8 mouse cellular contexts compared by ENCODE assay signal in the genomic region with DNA sequence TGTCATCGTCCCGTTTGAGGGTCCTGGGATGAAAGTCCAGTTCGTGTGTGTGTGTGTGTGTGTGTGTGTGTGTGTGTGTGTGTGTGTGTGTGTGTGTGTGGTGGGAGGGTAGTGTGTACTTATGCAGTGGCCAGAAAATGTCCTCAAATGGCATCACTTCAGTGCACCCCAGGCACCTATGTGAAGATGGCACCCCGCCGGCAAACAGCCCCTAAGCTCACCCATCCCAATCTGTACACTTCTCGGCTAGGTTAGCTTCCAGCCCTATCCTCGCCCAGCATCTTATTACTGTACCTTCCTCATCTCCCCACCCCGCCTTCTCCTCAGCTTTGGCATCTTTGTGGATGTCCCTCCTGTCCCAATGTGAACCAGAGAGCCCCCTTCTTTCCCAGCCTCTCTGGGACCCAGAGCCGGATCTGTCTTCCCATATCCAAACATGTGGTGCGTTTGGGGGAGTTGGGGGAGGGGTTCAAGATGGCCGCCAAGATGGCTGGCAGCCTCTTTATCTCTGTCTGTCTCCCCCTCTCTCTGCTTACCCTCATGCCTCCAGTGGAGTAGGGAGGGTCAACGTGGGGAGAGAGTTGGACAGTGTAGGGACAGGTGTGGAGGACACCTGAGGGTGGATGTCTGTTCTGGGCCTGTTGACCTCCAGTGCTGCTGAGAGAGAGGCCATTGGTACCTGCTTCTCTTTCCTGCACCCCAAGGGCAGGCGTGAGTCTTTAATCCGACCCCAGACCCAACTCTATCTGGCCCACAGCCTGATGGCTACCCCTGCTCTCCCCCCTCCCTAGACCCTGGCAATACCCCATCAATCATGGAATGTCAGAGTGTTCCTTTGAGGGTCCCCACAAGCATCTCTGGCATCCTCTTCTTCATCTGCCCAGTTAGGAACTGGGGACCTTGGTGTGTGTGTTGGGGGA. TPM values are rescaled to one million over a fixed set of nuclear protein-coding genes. Genes with fewer than 3 reads are reported as not detected.
DNase-seq lines count a peak whose midpoint lies in the region; ATAC-seq and TF ChIP-seq lines count a peak whose summit lies in the region.

No protein-coding gene starts in this region.

- H3K9me3 ChIP-seq in heart, embryonic 15.5 days (replicated peaks): no peaks in the 10 kb centered on the region
- no peaks in the 10 kb centered on the region for H3K9me3 ChIP-seq in forebrain, embryonic 10.5 days
- no peaks in the 10 kb centered on the region for H3K9me3 ChIP-seq in liver, embryonic 13.5 days (replicated peaks)
- no peaks in the 10 kb centered on the region for H3K9me3 ChIP-seq in stomach, postnatal 0 days (ENCODE audit: control insufficient read depth, low read length)

- TF ChIP-seq CTCF in heart, adult 2 months (IDR thresholded peaks at IDR 0.05): no peak
- TF ChIP-seq CTCF in stomach, postnatal 0 days (IDR thresholded peaks at IDR 0.05; ENCODE audit: low read depth): no peak

- no peak for ATAC-seq in heart, embryonic 15.5 days (replicated peaks; ENCODE audit: insufficient number of reproducible peaks, insufficient read depth, low FRiP score, low read depth)
- ATAC-seq in liver, embryonic 13.5 days (ENCODE audit: low read depth): no peak
- no peak for ATAC-seq in stomach, postnatal 0 days (ENCODE audit: low FRiP score, low TSS enrichment)

- TF ChIP-seq EP300 in heart, adult 2 months (IDR thresholded peaks at IDR 0.05; ENCODE audit: insufficient read depth, low read depth, low read length): no peak
- no peak for TF ChIP-seq EP300 in stomach, postnatal 0 days (optimal IDR thresholded peaks at IDR 0.05)

- H3K27me3 ChIP-seq in heart, embryonic 15.5 days: peaks cover 4% of the 10 kb centered on the region
- H3K27me3 ChIP-seq in heart, adult 2 months (ENCODE audit: control insufficient read depth, insufficient read depth, low read length): no peaks in the 10 kb centered on the region
- H3K27me3 ChIP-seq in forebrain, embryonic 10.5 days (ENCODE audit: poor library complexity, severe bottlenecking): peaks cover 14% of the 10 kb centered on the region
- H3K27me3 ChIP-seq in liver, embryonic 13.5 days: peaks cover 58% of the 10 kb centered on the region
- H3K27me3 ChIP-seq in stomach, postnatal 0 days (ENCODE audit: control insufficient read depth, insufficient read depth, low read length): no peaks in the 10 kb centered on the region

- no peak for TF ChIP-seq POLR2A in heart, adult 2 months (IDR thresholded peaks at IDR 0.05; ENCODE audit: insufficient read depth, low read depth, low read length)

- 0 out of 2 replicates have a peak, but pooled peaks cover 4% of the 10 kb centered on the region for H3K36me3 ChIP-seq in heart, embryonic 15.5 days
- no peaks in the 10 kb centered on the region for H3K36me3 ChIP-seq in heart, adult 2 months (ENCODE audit: control insufficient read depth, insufficient read depth, low read length)
- peaks cover 18% of the 10 kb centered on the region for H3K36me3 ChIP-seq in forebrain, embryonic 10.5 days (replicated peaks)
- no peaks in the 10 kb centered on the region for H3K36me3 ChIP-seq in liver, embryonic 13.5 days
- no peaks in the 10 kb centered on the region for H3K36me3 ChIP-seq in stomach, postnatal 0 days (ENCODE audit: control insufficient read depth, insufficient read depth, low read length)

- H3K4me3 ChIP-seq in heart, embryonic 15.5 days: peak overlapping the region; percentile 94
- no peak overlapping the region for H3K4me3 ChIP-seq in heart, adult 2 months
- H3K4me3 ChIP-seq in forebrain, embryonic 10.5 days: peak overlapping the region; percentile 93
- H3K4me3 ChIP-seq in liver, embryonic 13.5 days (replicated peaks): peak overlapping the region; percentile 68
- H3K4me3 ChIP-seq in stomach, postnatal 0 days (ENCODE audit: low read depth, low read length): peak overlapping the region; percentile 76

- H3K4me1 ChIP-seq in heart, embryonic 15.5 days (replicated peaks): peaks cover 62% of the 10 kb centered on the region
- H3K4me1 ChIP-seq in heart, adult 2 months (ENCODE audit: control insufficient read depth, insufficient read depth, low read length): no peaks in the 10 kb centered on the region; the same call in 1 of the 2 replicates
- H3K4me1 ChIP-seq in forebrain, embryonic 10.5 days: peaks cover 74% of the 10 kb centered on the region
- peaks cover 70% of the 10 kb centered on the region for H3K4me1 ChIP-seq in liver, embryonic 13.5 days (replicated peaks)
- no peaks in the 10 kb centered on the region for H3K4me1 ChIP-seq in stomach, postnatal 0 days (replicated peaks; ENCODE audit: control insufficient read depth, insufficient read depth)

- peak overlapping the region; percentile 99 for H3K4me2 ChIP-seq in heart, embryonic 15.5 days
- H3K4me2 ChIP-seq in liver, embryonic 13.5 days: peak overlapping the region; percentile 88
- peak overlapping the region; percentile 95 for H3K4me2 ChIP-seq in stomach, postnatal 0 days (replicated peaks; ENCODE audit: low read depth)

- no peaks in the 10 kb centered on the region for H3K79me2 ChIP-seq in heart, adult 2 months (replicated peaks; ENCODE audit: control insufficient read depth, insufficient read depth, low read length)

- 17% methylated on average over 14 of the region's 14 CpGs for WGBS in heart, embryonic 15.5 days
- WGBS in heart, adult 2 months: 47% methylated on average over 14 of the region's 14 CpGs
- WGBS in forebrain, embryonic 10.5 days: 16% methylated on average over 14 of the region's 14 CpGs
- 20% methylated on average over 14 of the region's 14 CpGs for WGBS in liver, embryonic 13.5 days (ENCODE audit: insufficient replicate concordance)
- 14% methylated on average over 14 of the region's 14 CpGs for WGBS in stomach, postnatal 0 days

- no peak for DNase-seq in heart, adult 2 months
- DNase-seq in ES-CJ7 (ENCODE audit: low read depth, low spot score): peak; percentile 62
- peak; percentile 21 for DNase-seq in forebrain, embryonic 10.5 days (ENCODE audit: extremely low spot score, low spot score)
- DNase-seq in liver, embryonic 13.5 days: no peak
- DNase-seq in stomach, postnatal 0 days (ENCODE audit: low spot score): no peak
- DNase-seq in adrenal gland, postnatal 36 days: no peak
- no peak for DNase-seq in ovary, postnatal 14 days (ENCODE audit: low spot score)

- no peak overlapping the region for H3K27ac ChIP-seq in heart, embryonic 15.5 days
- H3K27ac ChIP-seq in heart, adult 2 months: no peak overlapping the region
- peak overlapping the region; percentile 95 for H3K27ac ChIP-seq in forebrain, embryonic 10.5 days
- no peak overlapping the region for H3K27ac ChIP-seq in liver, embryonic 13.5 days
- H3K27ac ChIP-seq in stomach, postnatal 0 days (replicated peaks): no peak overlapping the region

- H3K9ac ChIP-seq in heart, embryonic 15.5 days: peak overlapping the region; percentile 92
- H3K9ac ChIP-seq in heart, adult 2 months (ENCODE audit: low read depth, low read length): no peak overlapping the region
- H3K9ac ChIP-seq in liver, embryonic 13.5 days: no peak overlapping the region
- H3K9ac ChIP-seq in stomach, postnatal 0 days (ENCODE audit: low read length): no peak overlapping the region; the same call in 1 of the 2 replicates

- intact Hi-C loops in heart, adult 2 months (cut with DNase I): no loop called here

RNA-seq across cellular contexts. Expression of a gene that starts 1.9 kb away (rescaled TPM):
- polyA plus RNA-seq in heart, embryonic 15.5 days (2015; fragmentation: Nextera tagmentation; extraction: Ambion mirVana): 7.1 and 10.7 TPM in 2 replicates
- 10 to 100 TPM; 11.3 to 12.9 TPM for total RNA-seq in heart, adult 2 months (2021)
- polyA plus RNA-seq in heart, adult 2 months (2012; rRNA removed): 33.8 and 45.8 TPM in 2 replicates
- polyA plus RNA-seq in forebrain, embryonic 10.5 days (2016; fragmentation: Nextera tagmentation; extraction: Ambion mirVana): 11.1 and 12.5 TPM in 2 replicates
- 1.5 and 1.7 TPM in 2 replicates for polyA plus RNA-seq in liver, embryonic 13.5 days (2015; fragmentation: Nextera tagmentation; extraction: Ambion mirVana)
- polyA plus RNA-seq in stomach, postnatal 0 days (2015; fragmentation: Nextera tagmentation; extraction: Ambion mirVana): 6.5 and 7.5 TPM in 2 replicates
- 10 to 100 TPM; 62.4 to 73.4 TPM for total RNA-seq in adrenal gland, postnatal 36 days (2021)

RNA-seq across cellular contexts. Expression of a gene that starts 53.2 kb away (rescaled TPM):
- polyA plus RNA-seq in heart, embryonic 15.5 days (2015; fragmentation: Nextera tagmentation; extraction: Ambion mirVana): 0.76 and 0.93 TPM in 2 replicates
- 1 to 10 TPM; 1.3 to 1.7 TPM for total RNA-seq in heart, adult 2 months (2021)
- polyA plus RNA-seq in heart, adult 2 months (2012; rRNA removed): 1.9 and 2.8 TPM in 2 replicates
- polyA plus RNA-seq in forebrain, embryonic 10.5 days (2016; fragmentation: Nextera tagmentation; extraction: Ambion mirVana): 0.94 and 1.2 TPM in 2 replicates
- 0.18 and 0.22 TPM in 2 replicates for polyA plus RNA-seq in liver, embryonic 13.5 days (2015; fragmentation: Nextera tagmentation; extraction: Ambion mirVana)
- 0.11 and 0.13 TPM in 2 replicates for polyA plus RNA-seq in stomach, postnatal 0 days (2015; fragmentation: Nextera tagmentation; extraction: Ambion mirVana)
- total RNA-seq in adrenal gland, postnatal 36 days (2021): 1 to 10 TPM in 1 of 2 experiments, under 1 TPM in 1; 0.46 to 1.9 TPM

RNA-seq across cellular contexts. Expression of a gene that starts 53.5 kb away (rescaled TPM):
- polyA plus RNA-seq in heart, embryonic 15.5 days (2015; fragmentation: Nextera tagmentation; extraction: Ambion mirVana): 55.8 and 63.3 TPM in 2 replicates
- 1 to 10 TPM; 1.7 to 1.8 TPM for total RNA-seq in heart, adult 2 months (2021)
- 2.2 and 3.7 TPM in 2 replicates for polyA plus RNA-seq in heart, adult 2 months (2012; rRNA removed)
- polyA plus RNA-seq in forebrain, embryonic 10.5 days (2016; fragmentation: Nextera tagmentation; extraction: Ambion mirVana): 112 and 114 TPM in 2 replicates
- 114 and 126 TPM in 2 replicates for polyA plus RNA-seq in liver, embryonic 13.5 days (2015; fragmentation: Nextera tagmentation; extraction: Ambion mirVana)
- 14.1 and 16.6 TPM in 2 replicates for polyA plus RNA-seq in stomach, postnatal 0 days (2015; fragmentation: Nextera tagmentation; extraction: Ambion mirVana)
- total RNA-seq in adrenal gland, postnatal 36 days (2021): 1 to 10 TPM; 3.4 to 4.5 TPM

Comparison
In these comparisons a context has a peak if more than half of its experiments do, and no peak if none do; other contexts are left out.
1. DNase-seq: peak in ES-CJ7 (single experiment) and forebrain, embryonic 10.5 days (single experiment); none in heart, adult 2 months (0 of 2), liver, embryonic 13.5 days (single experiment), stomach, postnatal 0 days (single experiment), adrenal gland, postnatal 36 days (0 of 2) and ovary, postnatal 14 days (single experiment).
2. Peak in every context shown above with its lines, with median percentiles within 50 percentile points of each other: H3K4me2 ChIP-seq.